Mouse (Mus musculus): Measurements from ENCODE around the gene Ptch1. TPM values are rescaled to one million over a fixed set of nuclear protein-coding genes. Genes with fewer than 3 reads are reported as not detected.

Gene Ptch1
- polyA plus RNA-seq, 1 experiment from 2014 or later = 12.2 TPM

- Histone ChIP-seq H3K4me3 (replicated peaks; ENCODE audit: low read depth, low read length) (no peak overlapping the region), H3K4me2 (ENCODE audit: low read length) (no peak overlapping the region), H3K27ac (peak overlapping the region; percentile 50; the same call in 1 of the 2 replicates), H3K36me3 (ENCODE audit: insufficient read depth, low read length) (peaks cover 48% of the 10 kb centered on the region), H3K9me3 (replicated peaks; ENCODE audit: low read length) (no peaks in the 10 kb centered on the region), H3K4me1 (replicated peaks; ENCODE audit: insufficient read depth, low read length) (peaks cover 26% of the 10 kb centered on the region), H3K9ac (ENCODE audit: low read depth, low read length) (no peak overlapping the region), H3K27me3 (ENCODE audit: insufficient read depth, low read length) (no peaks in the 10 kb centered on the region)
- TF ChIP-seq CTCF (IDR thresholded peaks at IDR 0.05; ENCODE audit: low read depth) = no peak
- WGBS = 53% methylated on average over 25 of the region's 25 CpGs
- DNase-seq (ENCODE audit: low spot score) (peak; percentile 60), ATAC-seq (replicated peaks; ENCODE audit: low FRiP score, low read depth) (0 out of 2 replicates have a peak, but pooled peaks have one; percentile 22)
Observed at GRCm38 (mm10) chr13:63524608-63525570, 48.5 kb downstream of the Ptch1 start.

DNA sequence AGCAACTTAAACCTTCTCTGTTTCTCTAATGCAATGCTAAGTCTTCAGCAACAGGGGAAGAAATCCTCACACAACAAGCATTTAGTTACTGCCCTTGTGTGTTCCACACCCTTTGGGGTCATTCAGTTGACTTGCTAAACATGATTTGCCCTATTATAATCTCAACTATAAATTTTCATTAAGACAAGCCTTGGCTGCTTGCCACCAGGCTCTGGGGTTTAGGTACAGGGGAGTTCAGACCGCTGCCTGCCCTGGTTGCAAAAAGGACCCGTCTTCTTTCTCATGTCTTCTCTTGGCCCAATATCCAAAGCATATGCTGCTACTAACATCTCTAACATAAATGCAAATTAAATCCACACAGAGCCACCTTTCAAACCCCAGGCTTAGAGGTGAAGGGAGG lies 49.3 kb downstream of the Ptch1 start:
- no peak for TF ChIP-seq CTCF (IDR thresholded peaks at IDR 0.05; ENCODE audit: low read depth)
- 49% methylated on average over 2 of the region's 2 CpGs for WGBS
- Histone ChIP-seq H3K9ac (ENCODE audit: low read depth, low read length) (no peak overlapping the region), H3K4me1 (replicated peaks; ENCODE audit: insufficient read depth, low read length) (peaks cover 23% of the 10 kb centered on the region), H3K4me2 (ENCODE audit: low read length) (no peak overlapping the region), H3K36me3 (ENCODE audit: insufficient read depth, low read length) (peaks cover 57% of the 10 kb centered on the region), H3K4me3 (replicated peaks; ENCODE audit: low read depth, low read length) (no peak overlapping the region), H3K27ac (no peak overlapping the region), H3K27me3 (ENCODE audit: insufficient read depth, low read length) (no peaks in the 10 kb centered on the region), H3K9me3 (replicated peaks; ENCODE audit: low read length) (no peaks in the 10 kb centered on the region)
- no peak for ATAC-seq (replicated peaks; ENCODE audit: low FRiP score, low read depth)
- peak; percentile 46 for DNase-seq (ENCODE audit: low spot score)

DNA sequence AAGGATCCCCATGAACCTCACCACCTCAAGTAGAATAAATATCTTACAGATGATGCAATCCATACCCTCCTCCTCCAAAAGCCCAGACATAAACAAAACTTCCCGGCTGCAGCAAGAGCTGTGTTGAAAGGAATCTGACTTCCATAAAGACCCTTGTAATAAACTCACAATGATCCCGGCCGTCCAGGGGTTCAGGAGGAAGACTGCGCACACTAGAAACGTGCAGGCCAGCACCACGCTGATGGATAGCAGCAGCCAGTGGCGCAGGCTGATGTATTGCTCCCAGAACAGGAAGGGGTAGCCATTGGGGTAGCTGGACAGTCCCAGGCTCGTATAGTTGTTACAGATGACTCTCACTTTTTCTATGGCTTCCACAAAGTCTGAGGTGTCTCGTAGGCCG lies 50.6 kb downstream of the Ptch1 start:
- DNase-seq (ENCODE audit: low spot score) (no peak), ATAC-seq (replicated peaks; ENCODE audit: low FRiP score, low read depth) (no peak)
- H3K9me3 ChIP-seq (replicated peaks; ENCODE audit: low read length) = no peaks in the 10 kb centered on the region
- TF ChIP-seq CTCF (IDR thresholded peaks at IDR 0.05; ENCODE audit: low read depth) = no peak
- WGBS = 61% methylated on average over 10 of the region's 10 CpGs
- H3K9ac ChIP-seq (ENCODE audit: low read depth, low read length) = no peak overlapping the region
- no peak overlapping the region for H3K4me2 ChIP-seq (ENCODE audit: low read length)
- no peaks in the 10 kb centered on the region for H3K27me3 ChIP-seq (ENCODE audit: insufficient read depth, low read length)
- peaks cover 66% of the 10 kb centered on the region for H3K36me3 ChIP-seq (ENCODE audit: insufficient read depth, low read length)
- H3K4me1 ChIP-seq (replicated peaks; ENCODE audit: insufficient read depth, low read length) = 0 out of 2 replicates have a peak, but pooled peaks cover 12% of the 10 kb centered on the region
- no peak overlapping the region for H3K4me3 ChIP-seq (replicated peaks; ENCODE audit: low read depth, low read length)
- no peak overlapping the region for H3K27ac ChIP-seq

DNA sequence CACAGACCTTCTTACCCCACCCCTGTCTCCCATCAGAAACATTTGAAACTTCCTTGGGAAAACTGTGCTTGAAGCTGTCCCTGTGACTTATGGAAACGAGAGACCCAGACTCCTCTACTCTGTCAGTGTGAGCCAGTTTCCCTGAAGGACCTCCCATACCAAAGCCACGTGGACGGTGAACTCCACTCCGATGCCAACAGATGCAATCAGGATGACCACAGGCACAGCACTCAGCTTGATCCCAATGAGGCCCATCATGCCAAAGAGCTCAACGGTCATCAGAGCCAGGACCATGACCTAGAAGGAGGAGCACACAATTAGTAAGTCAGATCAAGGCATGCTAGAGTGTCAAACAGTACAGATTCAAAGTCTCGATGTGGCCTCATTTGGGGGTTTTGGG lies 53.3 kb downstream of the Ptch1 start:
- Histone ChIP-seq H3K27ac (no peak overlapping the region), H3K36me3 (ENCODE audit: insufficient read depth, low read length) (peaks cover 74% of the 10 kb centered on the region), H3K9ac (ENCODE audit: low read depth, low read length) (no peak overlapping the region), H3K4me2 (ENCODE audit: low read length) (no peak overlapping the region), H3K9me3 (replicated peaks; ENCODE audit: low read length) (no peaks in the 10 kb centered on the region), H3K4me3 (replicated peaks; ENCODE audit: low read depth, low read length) (no peak overlapping the region), H3K27me3 (ENCODE audit: insufficient read depth, low read length) (no peaks in the 10 kb centered on the region), H3K4me1 (replicated peaks; ENCODE audit: insufficient read depth, low read length) (0 out of 2 replicates have a peak, but pooled peaks cover 4% of the 10 kb centered on the region)
- TF ChIP-seq CTCF (IDR thresholded peaks at IDR 0.05; ENCODE audit: low read depth) = no peak
- 86% methylated on average over 6 of the region's 6 CpGs for WGBS
- no peak for ATAC-seq (replicated peaks; ENCODE audit: low FRiP score, low read depth)
- DNase-seq (ENCODE audit: low spot score) = no peak

DNA sequence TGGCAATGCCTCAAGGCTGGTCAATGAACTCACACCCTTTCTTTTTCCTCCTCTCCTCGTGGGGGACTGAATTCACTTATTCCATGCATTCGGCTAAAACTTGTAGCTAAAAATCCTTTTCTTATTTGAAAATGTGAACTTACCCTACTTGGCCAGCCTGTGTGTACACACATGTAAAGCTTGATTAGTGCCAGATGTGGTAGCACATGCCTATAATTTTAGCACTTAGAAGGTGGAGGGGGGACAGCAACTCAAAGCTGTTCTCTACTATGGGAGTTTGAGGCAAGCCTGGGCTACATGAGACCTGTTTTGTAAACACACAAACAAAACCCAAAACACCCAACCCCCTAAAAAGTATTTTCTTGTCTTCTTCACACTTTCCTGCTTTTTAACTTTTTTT lies 56.9 kb downstream of the Ptch1 start:
- Histone ChIP-seq H3K4me1 (replicated peaks; ENCODE audit: insufficient read depth, low read length) (no peaks in the 10 kb centered on the region), H3K36me3 (ENCODE audit: insufficient read depth, low read length) (peaks cover 83% of the 10 kb centered on the region), H3K4me2 (ENCODE audit: low read length) (no peak overlapping the region), H3K4me3 (replicated peaks; ENCODE audit: low read depth, low read length) (no peak overlapping the region), H3K27me3 (ENCODE audit: insufficient read depth, low read length) (no peaks in the 10 kb centered on the region), H3K9me3 (replicated peaks; ENCODE audit: low read length) (no peaks in the 10 kb centered on the region), H3K27ac (no peak overlapping the region), H3K9ac (ENCODE audit: low read depth, low read length) (no peak overlapping the region)
- ATAC-seq (replicated peaks; ENCODE audit: low FRiP score, low read depth) = no peak
- 90% methylated on average over 2 of the region's 2 CpGs for WGBS
- DNase-seq (ENCODE audit: low spot score) = no peak
- TF ChIP-seq CTCF (IDR thresholded peaks at IDR 0.05; ENCODE audit: low read depth) = no peak

- H3K9me3 ChIP-seq (replicated peaks; ENCODE audit: low read length) = no peaks in the 10 kb centered on the region
- no peak overlapping the region for H3K4me2 ChIP-seq (ENCODE audit: low read length)
- DNase-seq (ENCODE audit: low spot score) = no peak
- H3K27me3 ChIP-seq (ENCODE audit: insufficient read depth, low read length) = no peaks in the 10 kb centered on the region
- H3K27ac ChIP-seq = no peak overlapping the region
- H3K4me1 ChIP-seq (replicated peaks; ENCODE audit: insufficient read depth, low read length) = no peaks in the 10 kb centered on the region
- H3K36me3 ChIP-seq (ENCODE audit: insufficient read depth, low read length) = peaks cover 86% of the 10 kb centered on the region
- no peak for TF ChIP-seq CTCF (IDR thresholded peaks at IDR 0.05; ENCODE audit: low read depth)
- H3K9ac ChIP-seq (ENCODE audit: low read depth, low read length) = no peak overlapping the region
- 70% methylated on average over 5 of the region's 5 CpGs for WGBS
- ATAC-seq (replicated peaks; ENCODE audit: low FRiP score, low read depth) = no peak
- no peak overlapping the region for H3K4me3 ChIP-seq (replicated peaks; ENCODE audit: low read depth, low read length)
Observed at GRCm38 (mm10) chr13:63515542-63515941, 57.9 kb downstream of the Ptch1 start.

Measured in kidney, postnatal 0 days (tissue).